Mouse (Mus musculus) lung, adult 2 months (tissue): ENCODE results near the gene Cryaa.

Experiments
- CTCF ChIP-seq: fragments of 200-500 bp; IDR thresholded peaks from 2 replicates; pipeline ENCODE4 v1.5.1; 2011; ENCODE audit warnings: mild to moderate bottlenecking, low read length, control low read depth; ENCODE audit not compliant: insufficient read depth
- POLR2A ChIP-seq: fragments of 200-500 bp; IDR thresholded peaks from 2 replicates; pipeline ENCODE4 v1.6.1; 2011; ENCODE audit warnings: low read depth, mild to moderate bottlenecking, control low read depth, low read length, borderline replicate concordance; ENCODE audit errors: extremely low read depth

DNA sequence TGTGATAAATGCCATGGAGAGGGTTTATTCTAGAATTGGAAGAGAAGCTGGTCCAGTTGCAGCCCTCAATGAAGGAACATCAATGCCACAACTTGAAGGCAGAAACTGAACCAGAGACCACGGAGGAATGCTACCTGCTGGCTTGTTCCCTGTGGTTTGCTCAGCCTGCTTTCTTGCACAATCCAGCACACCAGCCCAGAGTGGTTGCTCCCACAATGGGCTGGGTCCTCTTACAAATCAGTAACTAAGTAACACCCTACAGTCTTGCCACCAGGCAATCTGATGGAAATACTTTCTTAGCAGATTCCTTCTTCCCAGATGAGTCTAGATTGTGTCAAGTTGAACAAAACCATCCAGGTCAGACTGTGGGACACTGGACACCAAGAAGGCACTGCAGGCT, 12.0 kb downstream of the Cryaa start:
- TF ChIP-seq CTCF (no peak), POLR2A (no peak)
